Mouse (Mus musculus): ENCODE data around the gene Otud7b.
"Not testable (repeated sequence)": the region's sequence is repeated elsewhere in the genome, so short reads cannot be mapped to it uniquely, and the experiment has no call there.

Otud7b gene

GRCm38 (mm10) chr3:96135011-96135410 lies 30.7 kb downstream of the Otud7b start:
- no peak for DNase-seq (ENCODE audit: low spot score in 2 of 2)

DNA sequence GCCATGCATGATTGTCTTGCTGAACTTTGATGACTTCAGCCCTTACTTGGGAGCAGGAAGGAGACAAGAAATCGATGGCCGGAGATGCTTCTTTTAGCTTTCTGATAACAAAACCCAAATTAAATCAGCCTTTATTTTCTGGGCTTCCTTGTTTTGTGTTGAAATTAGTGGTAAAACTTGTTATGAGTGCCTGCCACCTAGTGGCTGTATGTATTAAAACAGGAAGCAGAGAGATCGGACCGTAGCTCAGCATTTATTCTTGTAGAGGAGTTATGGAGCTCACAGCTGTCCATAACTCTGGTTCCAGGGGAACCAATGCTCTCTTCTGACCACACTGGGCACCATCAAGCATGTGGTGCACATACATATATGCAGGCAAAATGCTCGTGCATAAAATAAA lies 43.6 kb downstream of the Otud7b start:
- peak; percentile 53 to 72 for DNase-seq (ENCODE audit: low spot score in 2 of 2)

DNA sequence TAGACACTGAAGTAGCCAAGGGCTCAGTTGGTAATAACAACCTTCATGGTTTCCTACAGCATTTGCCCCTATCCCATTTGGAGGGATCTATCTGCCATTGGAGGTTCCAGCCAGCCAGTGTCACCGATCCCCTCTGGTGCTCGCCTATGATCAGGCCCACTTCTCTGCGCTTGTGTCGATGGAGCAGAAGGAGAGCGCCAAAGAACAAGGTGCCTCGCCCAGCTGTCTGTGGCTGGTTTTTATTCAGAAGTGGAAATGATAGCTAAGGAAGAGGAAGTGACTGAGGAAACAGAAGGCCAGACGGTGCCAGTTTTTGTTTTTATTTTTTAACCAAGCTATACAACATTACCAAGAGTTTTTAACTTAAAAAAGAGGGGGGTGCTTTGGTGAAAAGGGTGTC lies 47.5 kb downstream of the Otud7b start:
- no peak for DNase-seq (ENCODE audit: low spot score in 2 of 2)

DNA sequence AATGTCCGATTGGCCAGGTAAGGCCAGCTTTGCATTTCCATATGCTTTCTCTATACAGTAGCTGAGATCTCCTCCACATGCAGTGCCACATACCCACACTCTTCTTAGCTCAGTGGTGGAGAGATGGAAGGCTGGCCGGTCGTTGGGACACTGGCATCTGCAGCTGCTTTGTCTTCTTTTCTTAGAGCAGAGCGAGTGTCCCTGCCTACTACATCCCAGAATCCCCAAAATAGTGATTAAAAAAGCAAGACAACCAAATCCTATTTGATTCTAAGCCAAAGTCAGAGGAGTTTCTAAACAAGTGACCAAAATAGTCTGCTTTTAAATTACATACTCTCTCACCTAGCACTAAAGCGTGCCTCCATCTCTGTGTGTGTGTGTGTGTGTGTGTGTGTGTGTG lies 48.3 kb downstream of the Otud7b start:
- DNase-seq (ENCODE audit: low spot score in 2 of 2) = no peak

GRCm38 (mm10) chr3:96155501-96155900 lies 51.2 kb downstream of the Otud7b start:
- no peak for DNase-seq (ENCODE audit: low spot score in 2 of 2)

DNA sequence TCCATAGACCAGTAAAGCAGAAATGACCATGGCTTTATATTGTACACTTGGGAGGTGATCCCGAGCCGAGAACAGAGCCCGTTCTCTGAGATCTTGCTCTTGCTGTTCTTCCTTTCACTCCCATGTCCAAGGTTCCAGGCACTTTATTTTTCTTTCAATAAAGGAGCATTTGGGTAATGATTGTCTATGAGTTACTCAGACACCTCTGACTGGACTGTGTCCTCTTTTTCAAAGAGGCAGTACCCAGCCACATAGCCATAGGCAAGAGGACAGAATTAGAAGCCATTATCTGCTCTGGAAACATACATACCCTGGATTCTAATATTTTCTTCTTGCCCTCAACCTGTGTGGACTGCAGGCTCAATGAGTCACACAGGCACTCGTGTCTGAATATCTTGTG lies 55.5 kb downstream of the Otud7b start:
- no peak for DNase-seq (ENCODE audit: low spot score in 2 of 2)

GRCm38 (mm10) chr3:96160222-96160802 lies 56.0 kb downstream of the Otud7b start:
- DNase-seq (ENCODE audit: low spot score in 2 of 2) = no peak

DNA sequence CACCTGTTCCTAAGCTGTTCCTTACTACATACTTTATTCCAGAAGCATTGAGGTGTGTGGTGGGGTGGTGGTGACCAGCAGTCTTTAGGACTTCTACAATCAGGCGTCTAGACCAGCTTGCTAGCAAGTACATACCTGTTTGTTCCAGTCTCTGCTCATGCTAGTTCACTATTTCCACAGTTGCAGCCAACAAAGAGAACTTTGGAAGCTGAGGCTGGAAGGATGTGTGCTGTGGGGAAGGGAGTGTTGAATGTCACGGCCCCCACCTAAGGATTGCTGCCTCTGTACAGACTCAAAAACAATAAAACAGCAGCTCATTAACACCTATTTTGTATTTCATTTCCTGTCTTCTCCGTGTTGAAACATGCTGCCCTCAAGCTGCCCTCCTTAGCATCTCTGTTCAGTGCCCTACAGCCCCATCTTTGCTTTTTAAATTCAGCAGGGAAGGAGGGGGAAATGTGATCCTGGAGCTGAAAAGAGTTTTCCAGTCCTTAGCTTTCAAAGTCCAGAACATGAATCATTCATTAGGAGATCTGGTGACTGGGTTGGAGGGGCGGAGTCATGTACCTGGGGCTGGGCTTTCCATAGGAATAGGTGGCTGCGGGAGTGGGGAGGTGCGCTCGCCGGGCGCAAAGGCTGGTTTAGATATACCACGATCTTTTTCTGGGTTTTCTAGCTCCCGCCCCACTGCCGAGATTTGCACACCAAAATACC lies 56.6 kb downstream of the Otud7b start:
- DNase-seq (ENCODE audit: low spot score in 2 of 2) = no peak

GRCm38 (mm10) chr3:96161869-96162840 lies 57.8 kb downstream of the Otud7b start, which contains the start of gene Mtmr11:
Mtmr11 (plus strand) TSS chr3:96162004.
- no peak for DNase-seq (ENCODE audit: low spot score in 2 of 2)

DNA sequence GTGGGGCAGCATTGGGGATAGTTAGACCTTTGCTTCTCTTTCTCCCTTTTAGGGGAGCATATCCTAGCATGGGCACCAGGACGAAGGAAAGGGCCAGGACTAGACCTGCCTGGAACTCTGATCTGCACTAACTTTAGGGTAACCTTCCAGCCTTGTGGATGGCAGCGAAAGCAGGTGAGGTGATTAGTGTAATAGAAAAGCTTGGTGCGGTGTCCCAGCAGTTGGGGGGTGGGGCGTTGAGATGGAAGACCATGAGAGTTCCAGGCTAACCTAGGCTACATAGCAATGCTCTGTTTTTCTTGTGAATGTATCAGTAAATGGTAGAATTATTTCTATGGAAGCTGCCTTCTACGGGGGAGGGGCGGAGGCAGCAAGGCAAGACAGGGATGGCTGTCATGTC lies 58.7 kb downstream of the Otud7b start:
- DNase-seq (ENCODE audit: low spot score in 2 of 2) = no peak

- no peak for DNase-seq (ENCODE audit: low spot score in 2 of 2)
Measured at GRCm38 (mm10) chr3:96168466-96169158, 64.3 kb downstream of the Otud7b start.

GRCm38 (mm10) chr3:96170276-96170675 lies 65.9 kb downstream of the Otud7b start:
- DNase-seq (ENCODE audit: low spot score in 2 of 2) = no peak

DNA sequence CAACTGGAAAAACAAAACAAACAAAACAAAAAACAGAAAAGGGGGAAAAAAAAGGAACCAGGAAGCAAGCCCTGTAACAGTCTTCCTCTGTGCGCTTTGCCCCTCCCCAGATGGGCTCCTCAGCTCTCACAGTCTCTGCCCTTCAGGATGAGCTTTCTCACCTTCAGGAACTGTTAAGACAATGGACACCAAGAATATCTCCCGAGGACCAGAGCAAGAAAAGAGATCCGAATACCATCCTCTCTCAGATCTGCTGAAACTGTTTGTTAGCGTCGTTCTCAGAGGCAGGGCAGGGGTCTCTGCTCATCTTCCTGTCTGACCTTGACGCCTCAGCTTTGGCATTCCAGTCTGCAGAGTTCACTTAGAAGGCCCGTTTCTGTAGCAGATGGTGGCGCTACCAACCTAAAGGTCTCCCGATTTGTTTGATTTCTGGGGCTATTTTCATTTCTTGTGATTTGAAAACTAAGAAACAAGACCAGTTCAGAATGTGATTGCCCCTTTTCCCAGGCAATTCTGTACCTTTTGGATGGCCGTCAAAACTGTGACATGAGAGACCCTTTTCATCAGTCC lies 66.7 kb downstream of the Otud7b start:
- no peak for DNase-seq (ENCODE audit: low spot score in 2 of 2)

GRCm38 (mm10) chr3:96171583-96172196 lies 67.4 kb downstream of the Otud7b start:
- no peak for DNase-seq (ENCODE audit: low spot score in 2 of 2)

DNA sequence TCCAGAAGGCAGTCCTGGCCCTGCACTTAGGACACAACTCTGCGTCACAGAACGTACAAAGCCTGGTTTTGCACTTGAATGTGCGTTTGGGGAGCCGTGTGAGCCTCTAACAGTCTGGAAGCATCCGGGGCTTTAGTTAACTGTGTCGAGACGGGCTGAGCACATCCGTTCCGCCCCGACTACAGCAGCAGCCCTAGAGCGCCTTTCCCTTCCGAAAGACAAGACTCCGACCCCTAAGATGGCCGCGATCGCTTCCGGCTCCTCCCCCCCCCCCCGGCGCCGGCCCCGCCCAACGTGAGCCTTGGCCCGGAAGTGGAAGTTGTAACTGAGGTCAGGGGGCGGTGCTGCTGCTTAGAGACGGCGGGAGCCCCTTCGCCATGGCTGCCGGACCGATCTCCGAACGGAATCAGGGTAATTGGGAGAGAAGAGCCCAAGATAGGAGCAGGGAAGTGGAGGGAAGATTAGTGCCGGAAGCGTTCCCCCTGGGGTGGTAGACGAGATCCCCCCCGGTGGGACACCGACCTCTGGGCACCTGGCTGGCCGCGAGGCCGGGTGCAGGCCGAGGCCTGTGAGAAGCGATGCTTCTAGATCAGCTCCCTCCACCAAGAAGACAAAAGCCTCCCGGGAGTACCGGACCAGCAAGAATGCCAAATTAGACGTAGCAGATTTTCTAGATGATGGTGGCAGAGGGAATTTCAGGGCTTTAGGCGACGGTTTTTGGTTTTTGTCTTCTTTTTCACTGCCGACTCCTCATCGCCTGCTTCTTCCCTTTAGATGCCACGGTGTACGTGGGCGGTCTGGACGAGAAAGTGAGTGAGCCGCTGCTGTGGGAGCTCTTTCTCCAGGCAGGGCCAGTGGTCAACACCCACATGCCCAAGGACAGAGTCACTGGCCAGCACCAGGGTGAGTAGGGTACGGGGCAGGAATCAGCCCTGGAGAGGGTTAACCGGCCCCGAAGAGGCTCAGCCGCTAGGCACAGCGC lies 68.2 kb downstream of the Otud7b start, which contains the start of gene Sf3b4:
TSS of gene Sf3b4 (plus strand) at position 136 of the 982 bp plus-strand sequence.
- DNase-seq (ENCODE audit: low spot score in 2 of 2) = peak; percentile 83 to 86

- DNase-seq (ENCODE audit: low spot score in 2 of 2) = no peak
Measured at GRCm38 (mm10) chr3:96173185-96173584, 68.9 kb downstream of the Otud7b start.

DNA sequence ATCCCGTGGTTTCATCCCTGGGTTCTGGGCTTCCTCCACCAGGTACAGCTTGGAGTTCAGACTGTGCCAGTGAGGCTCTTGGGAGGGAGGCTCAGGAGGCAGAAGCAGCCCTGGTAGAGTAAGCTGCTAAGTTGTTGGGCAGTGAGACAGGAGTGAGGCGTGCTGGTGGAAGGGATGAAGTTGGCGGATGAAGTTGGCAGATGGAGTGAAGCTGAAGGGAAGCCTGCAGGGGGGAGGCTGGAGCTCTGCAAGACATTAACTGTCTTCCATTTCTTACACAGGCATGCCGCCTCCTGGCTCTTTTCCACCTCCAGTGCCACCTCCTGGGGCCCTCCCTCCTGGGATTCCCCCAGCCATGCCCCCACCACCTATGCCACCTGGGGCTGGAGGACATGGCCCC lies 69.7 kb downstream of the Otud7b start:
- DNase-seq (ENCODE audit: low spot score in 2 of 2) = not testable (repeated sequence)

DNA sequence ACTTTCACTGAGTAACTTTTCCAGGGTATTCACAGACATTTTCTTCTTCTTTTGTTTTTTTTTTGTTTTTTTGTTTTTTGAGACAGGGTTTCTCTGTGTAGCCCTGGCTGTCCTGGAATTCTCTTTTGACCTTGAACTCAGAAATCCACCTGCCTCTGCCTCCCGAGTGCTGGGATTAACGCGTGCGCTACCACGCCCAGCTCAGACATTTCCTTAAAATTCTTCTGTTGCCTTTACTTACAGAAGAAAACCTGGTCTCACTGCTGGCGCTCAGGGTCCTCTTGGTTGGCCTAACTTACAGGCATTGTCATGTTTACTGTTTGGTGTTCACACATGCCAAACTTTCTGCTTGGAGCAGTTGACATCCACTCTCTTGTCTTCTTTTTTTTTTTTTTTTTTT lies 70.9 kb downstream of the Otud7b start:
- DNase-seq (ENCODE audit: low spot score in 2 of 2) = no peak

- no peak for DNase-seq (ENCODE audit: low spot score in 2 of 2)
Measured at GRCm38 (mm10) chr3:96178427-96178826, 74.1 kb downstream of the Otud7b start.

- DNase-seq (ENCODE audit: low spot score in 2 of 2) = no peak
Measured at GRCm38 (mm10) chr3:96178902-96179301, 74.6 kb downstream of the Otud7b start.
